Mouse (Mus musculus) thymus, postnatal 36 days (tissue): ENCODE data around the gene Lgi1.

Experiments used
- DNase-seq, 2 experiments: peaks; one replicate each; pipeline ENCODE4 v3.0.0; 2022; ENCODE audit warnings: mixed read lengths in 2 of 2

The Lgi1 gene

DNA sequence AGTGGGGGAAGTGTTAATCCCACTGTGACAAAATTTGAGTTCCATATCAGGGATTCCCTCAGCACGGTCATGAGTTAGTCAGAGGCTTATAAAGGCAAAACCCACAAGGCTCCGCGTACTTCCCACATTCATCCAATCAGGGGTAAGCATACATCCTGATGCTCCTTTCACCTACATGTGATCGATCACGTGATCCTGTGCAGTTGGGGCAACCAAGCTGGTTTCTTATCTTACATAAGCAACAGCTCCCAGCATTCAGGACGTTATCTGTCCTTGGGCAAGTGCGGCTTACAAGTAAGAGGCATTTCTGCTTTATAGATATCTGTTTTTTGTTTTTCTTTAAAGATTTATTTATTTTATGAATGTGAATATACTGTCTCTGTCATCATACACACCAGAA lies 63.7 kb downstream of the Lgi1 start:
- DNase-seq: no peak

DNA sequence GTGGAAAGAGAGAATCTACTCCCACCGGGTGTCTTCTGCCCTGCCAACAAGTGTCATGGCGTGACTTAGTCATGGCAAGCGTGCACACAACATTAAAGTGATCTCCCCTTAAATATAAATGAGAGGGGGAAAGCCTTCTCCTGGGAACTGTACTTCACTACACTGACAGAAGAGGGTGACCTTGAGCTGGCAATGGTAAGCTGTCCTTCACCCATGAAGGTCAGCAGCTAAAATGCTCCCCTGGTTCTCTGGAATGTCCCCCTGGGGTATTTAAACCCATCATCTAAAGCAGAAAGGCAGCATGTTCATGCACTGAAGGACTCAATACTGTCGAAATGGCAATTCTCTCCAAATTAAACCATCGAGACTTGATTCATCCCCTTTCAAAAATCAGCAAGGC lies 64.9 kb downstream of the Lgi1 start:
- no peak for DNase-seq

DNA sequence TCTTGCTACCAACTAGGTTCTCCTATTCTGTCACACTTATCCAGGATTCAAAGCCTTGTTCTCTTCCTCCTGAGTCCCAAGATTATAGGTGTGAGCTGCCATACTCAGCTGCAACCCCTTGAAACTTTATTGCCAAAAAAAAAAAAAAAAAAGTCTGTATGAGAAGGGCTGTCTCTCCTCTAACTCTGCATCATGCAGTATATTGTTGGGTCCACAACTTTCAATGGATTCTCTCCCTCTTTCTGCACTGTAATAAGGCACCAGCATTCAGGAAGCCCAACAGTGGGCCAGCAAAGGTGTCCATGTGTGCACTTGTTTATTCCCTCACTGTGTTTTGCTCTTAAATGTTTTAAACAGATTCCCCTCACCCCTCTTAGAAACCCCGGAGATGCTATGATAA lies 66.7 kb downstream of the Lgi1 start:
- no peak for DNase-seq

DNA sequence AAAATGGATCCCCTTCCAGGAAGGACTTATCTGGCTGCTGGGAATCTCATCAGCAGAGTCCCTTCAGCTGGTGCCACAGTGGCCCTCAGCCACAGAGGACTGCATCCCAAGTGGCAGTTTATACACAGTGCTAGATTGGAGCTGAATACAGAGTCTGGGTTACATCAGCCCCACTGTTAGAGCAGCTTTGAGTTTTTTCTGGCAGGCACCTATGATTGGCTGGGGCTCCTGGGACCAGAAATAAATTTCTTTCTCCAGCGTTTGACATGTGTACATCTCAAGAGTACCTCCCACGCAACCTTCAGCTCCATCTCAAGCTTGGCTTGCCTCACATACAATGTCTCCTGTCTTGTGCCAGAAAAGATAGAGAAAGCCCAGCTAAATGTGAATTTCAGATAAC lies 67.9 kb downstream of the Lgi1 start:
- no peak for DNase-seq

DNA sequence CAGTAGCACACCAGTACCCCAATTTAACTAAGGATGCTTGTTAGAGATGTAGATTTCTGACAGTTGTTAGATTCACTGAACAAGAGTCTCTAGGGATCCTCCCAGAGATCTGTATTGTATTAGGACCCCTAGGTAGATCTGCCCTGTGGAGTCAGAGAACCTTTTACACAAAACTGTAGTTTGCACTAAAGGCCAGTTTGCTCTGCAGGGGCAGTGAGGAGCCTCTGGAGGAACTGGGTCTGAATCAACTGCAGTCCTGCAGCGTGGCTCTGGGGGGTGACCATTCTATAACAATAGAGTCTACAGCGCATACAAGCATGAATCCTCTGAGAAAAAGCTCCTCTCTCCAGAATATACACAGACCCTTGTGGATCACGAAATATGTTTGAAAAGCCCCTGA lies 68.5 kb downstream of the Lgi1 start:
- DNase-seq: no peak

DNA sequence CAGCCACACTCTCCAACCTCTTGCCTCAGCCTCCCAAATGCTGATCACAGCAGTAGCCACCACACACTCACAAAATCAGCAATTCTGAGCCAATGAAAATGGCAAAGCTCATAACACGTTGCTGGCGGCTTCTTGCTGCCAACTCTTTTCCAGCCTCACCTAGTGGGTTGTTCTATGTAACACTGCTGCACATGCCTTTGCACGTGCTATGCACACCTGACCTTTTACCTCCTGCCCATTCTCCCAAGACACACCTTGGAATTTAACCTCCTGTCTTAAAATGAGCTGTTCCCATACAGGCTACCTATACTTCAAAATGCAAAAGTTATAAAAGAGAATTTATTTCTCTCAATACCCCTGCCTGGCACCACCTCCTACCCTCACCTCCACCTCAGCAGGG lies 72.2 kb downstream of the Lgi1 start:
- DNase-seq: no peak

DNA sequence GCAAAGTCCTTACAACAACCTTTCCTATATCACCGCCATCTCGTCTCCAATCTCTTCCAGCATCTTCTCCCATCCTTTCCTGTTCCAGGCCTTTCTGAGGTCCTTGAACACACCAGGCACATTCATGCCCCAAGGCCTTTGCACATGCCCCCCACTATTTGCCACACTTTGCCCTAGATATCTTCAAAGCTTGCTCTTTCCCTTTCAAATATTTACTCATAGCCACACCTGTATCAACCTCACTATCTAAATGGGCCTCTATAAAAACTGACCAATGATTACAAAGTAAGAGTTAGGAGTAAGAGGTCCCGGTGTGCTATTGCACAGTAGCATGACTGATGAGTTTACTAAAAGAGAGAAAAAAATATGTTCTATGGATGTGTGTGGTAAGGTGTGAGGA lies 73.0 kb downstream of the Lgi1 start:
- no peak for DNase-seq

DNA sequence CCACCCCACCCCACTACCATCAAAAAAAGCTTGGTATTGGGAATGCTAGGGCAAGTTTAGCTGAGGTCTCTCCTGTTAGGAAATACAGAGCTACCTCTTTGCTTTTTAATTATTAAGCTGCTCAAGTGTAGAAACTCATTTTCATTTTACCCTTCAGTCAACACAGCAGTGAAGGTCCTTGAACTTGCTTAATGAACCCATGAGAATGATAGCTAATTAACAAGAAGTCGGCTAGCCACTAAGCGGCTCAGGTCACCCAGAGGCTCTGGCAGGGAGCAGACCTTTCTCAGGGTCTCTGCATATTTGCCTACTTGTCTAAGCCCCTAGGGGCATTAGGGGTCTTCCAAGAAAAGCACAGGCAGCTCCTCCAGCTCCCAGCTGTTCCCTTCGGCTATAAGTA lies 75.4 kb downstream of the Lgi1 start:
- no peak for DNase-seq

DNA sequence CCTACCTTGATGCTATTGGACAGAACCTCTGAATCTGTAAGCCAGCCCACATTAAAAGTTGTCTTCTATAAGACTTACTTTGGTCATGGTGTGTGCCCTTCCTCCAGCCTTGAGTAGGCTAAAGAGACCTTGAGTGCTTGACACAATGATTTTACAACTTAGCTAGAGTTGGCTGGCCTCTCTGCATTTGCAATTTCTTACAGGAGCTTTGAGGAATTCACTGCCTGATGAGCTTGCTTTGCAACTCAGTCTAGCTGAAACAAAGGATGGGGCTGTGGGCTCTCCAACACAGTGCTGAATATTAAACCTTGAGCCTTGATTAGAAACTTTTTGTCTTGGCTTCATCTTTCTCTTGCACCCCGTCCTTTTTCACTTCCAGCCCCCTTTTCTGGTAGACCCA lies 78.9 kb downstream of the Lgi1 start:
- no peak for DNase-seq

DNA sequence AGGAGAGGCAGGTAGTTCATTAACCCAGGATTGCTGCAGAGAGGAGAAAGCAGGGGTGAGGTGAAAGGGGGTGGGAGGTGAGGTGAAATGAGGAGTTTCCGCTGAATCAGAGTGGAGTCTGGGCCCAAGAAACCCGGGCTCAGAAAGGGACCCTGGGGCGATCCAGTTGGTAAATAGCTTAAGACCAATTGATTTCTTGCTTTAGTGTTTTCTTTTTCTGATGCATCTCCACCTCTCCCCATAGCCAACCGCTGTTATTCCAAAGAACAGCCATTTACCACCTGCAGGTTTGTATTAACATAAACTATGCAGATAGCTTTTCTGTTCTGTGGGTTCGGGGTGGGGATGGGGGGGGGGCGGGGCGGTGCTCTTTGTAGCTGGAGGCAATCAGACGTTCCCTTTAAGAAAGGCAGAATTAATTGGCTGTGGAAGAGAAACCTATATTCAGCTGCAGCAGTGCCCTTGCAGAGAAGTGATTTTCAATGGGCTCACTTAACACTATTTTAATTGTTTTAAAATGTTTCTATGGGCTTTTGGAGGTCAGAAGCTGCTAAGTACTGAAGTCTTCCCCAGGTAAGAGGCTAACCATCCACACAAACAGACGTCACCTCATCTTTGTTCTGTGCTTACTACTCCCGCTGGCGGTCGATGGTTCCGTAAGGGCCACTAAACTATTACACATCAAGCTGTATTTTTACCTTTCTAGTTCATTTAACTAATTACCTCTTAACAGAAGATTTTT lies 84.1 kb downstream of the Lgi1 start:
- DNase-seq: no peak

DNA sequence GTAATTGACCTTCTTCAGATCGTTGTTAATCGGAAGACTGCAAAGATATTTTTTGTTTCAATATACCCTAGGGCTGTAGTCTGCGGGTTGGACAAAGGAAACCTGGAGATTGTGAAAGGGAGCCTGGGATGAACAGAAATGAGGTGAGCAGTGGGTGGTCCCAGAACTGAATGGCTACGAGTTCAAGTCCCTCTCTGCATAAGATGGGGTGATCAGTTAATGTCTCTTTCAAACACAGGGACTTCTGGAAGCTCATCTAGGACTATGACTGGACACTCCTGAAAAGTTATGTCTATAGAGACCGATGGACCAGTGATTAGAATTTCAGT lies 84.6 kb downstream of the Lgi1 start:
- DNase-seq: no peak

DNA sequence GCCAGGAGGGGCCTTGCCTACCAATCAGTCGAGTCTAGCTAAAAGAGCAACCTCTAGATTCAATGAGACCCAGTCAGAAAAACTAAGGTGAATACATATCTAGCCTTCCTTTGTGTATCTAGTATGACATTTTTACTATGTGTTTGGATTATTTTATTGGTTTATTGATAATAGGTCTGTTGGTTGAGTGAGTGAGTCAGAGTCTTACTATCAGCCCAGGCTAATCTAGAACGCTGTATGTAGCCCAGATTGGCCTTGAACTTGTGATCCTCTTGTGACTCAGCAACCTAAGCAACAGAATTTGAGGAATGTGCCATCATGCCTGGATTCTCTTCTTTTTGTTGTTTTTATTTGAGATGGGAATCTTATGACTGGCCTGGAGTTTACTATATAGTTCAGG lies 86.9 kb downstream of the Lgi1 start:
- DNase-seq: no peak

DNA sequence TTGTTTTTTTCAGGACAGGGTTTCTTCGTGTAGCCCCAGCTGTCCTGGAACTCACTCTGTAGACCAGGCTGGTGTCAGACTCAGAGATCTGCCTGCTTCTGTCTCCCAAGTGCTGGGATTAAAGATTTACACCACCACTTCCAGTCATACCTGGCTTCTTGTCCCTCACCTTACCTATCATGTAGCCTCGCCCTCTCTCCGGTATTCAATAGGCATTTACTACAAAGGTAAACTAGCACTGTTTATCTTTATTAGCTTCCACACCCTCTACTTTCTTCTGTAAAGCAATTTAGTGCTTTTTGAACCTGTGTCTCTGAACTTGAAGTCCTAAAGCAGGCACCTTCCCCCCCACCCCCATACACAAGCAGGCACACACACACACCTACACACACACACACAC lies 87.4 kb downstream of the Lgi1 start:
- DNase-seq: no peak

DNA sequence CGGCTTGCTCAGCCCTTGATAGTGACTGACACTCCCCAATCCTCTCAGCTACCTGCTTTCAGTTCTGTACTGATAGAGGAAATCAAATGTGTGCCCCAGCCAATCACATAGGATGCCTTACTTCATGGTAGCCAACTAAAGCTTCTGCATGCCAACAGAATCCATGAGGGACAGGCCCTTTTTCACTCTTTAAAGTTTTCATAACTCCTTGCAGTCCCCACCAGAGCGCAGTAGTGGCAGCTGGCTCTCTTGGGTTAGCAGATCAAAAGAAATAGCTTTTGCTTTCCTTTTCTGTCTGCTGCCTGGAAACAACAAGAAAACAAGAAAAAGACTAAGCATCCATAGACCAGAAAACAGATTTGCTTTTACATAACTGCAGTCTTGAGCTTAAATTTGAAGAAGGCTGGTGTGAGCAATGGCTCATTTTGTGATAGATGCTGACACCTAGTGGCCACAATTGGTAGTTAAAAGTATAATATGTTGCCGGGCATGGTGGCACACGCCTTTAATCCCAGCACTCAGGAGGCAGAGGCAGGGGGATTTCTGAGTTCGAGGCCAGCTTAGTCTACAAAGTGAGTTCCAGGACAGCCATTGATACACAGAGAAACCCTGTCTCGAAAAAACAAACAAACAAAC lies 88.3 kb downstream of the Lgi1 start:
- no peak for DNase-seq

DNA sequence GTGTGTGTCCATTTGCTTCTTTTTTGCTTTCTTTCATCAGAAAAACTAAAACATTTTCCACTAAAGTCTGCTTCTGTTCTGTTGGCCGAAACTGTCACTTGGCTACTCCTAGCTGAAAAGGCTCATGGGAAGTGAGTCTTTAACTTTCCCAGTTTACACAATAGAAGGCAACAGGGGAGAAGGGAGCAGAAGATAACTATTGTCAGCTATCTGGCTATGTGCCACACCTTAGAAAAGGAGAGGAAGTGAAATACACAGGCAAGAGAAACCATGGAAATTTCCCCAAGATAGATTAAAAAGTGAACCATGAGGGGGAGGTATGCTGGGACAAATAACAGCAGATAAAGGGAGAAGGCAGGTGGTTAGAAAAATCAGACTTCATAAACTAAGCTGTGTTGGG lies 89.9 kb downstream of the Lgi1 start:
- DNase-seq: no peak

DNA sequence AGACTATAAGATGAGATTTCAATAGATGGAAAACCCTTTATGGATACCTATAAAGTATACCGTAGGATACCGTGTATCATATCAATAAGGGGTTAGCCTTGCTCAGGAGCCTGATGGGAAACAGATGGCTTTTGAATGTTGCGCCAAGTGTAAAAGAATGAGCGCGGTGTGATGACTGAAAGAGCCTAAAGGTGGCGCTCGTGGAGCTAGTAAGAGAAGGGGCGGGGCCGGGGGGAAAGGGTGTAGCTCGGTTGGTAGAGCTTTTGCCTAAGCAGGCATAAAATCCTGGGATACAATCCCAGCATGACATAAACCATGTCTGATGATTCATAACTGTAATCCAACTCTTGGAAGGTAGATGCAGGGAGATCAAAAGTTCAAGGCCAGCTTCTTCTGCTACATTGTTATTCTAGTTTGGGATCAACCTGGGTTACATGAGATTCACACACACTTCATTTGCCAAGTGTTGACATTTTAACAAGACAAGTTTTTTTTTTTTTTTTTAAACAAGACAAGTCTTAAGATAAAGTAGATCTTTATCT lies 90.6 kb downstream of the Lgi1 start:
- no peak for DNase-seq

DNA sequence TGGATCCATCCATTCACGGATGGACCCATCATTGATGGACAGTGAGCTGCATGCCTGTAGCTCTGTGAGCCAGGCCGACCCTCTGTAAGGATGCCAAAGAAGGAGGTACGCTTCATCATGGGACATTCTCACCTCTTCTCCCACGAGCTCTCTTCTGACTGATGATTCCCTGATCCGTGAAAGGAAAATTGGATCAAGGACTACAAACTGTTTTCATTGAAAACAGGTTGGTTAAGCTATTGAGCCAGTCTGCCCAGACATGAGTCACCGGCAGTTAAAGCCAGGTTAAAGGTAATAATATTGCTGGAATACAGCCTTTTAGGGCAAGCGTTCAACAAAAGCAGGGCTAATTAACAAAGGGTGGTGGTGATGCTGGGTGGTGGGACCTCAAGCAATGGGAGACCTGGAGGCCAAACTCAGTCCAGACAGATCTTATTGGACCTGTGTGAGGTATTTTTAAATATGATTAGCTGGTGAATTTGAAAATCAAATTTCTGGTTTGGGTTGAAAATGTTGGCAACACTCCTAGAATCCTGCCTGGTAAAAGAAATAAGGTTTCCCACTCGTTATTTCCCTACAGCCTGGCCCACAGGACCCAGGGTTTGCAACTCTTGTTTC lies 92.0 kb downstream of the Lgi1 start:
- no peak for DNase-seq

DNA sequence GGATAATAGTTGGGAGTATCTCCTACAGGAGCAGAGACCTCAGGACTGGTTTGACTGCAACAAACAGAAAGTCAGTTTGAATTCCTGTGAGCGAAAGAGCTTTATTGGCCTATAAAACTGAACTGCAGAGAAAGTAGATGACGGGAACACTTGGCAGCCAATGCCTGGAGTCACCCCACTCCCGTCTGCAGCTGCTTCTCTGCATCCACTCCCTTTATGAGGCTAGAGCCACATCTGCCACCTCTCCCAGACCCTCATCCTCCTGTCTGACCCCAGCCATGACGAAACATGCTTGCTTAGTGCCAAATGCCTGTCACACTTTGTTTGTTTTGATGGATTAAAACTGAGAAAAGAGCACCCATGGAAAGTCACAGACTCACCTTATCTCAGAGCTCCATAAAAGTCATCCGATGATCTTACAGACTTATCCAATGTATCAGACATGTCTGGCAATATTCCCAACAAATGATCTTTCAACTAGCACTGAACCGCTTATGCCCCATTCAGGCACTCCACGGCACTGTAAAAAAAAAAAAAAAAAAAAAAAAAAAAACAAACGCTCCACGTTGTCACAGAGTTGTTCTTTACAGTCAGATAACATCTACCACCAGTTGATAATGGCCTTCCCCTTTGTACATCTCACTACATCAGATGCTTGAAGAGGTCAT lies 93.8 kb downstream of the Lgi1 start:
- DNase-seq: no peak

DNA sequence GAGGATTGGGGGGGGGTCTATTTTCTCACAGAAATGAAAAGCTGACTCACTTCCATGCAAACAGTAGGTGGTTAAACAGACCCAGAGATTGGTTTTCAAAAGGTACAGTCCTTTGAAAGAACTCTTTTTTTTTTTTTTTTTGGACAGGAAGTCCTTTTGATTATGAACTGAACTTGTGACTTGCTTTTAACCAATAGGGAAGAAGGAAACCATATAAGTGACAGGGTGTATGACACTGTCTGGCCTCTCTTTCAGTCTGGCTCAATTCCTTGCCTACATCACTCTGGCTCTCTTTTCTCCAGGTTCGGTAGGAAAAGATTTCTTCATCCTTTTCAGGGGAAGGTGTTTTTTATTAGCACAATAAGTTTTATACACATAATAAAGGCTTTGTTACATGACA lies 95.0 kb downstream of the Lgi1 start:
- DNase-seq: no peak
